Mouse (Mus musculus) left cerebral cortex, postnatal 14 days (tissue): ENCODE measurements around the gene Fam234b. TPM values are rescaled to one million over a fixed set of nuclear protein-coding genes. Genes with fewer than 3 reads are reported as not detected.

Source experiments
- DNase-seq, 2 experiments: peaks; one replicate each; pipeline ENCODE4 v3.0.0; 2021 to 2022; ENCODE audit warnings: low spot score in 2 of 2, mixed read lengths in 1 of 2
- intact Hi-C: fragments of 180-260 bp; cut with DNase I; formaldehyde crosslinking; loops from one replicate; pipeline ENCODE4 v1.15.1; 2025
- total RNA-seq, 2 experiments: library from RNA; stranded (reverse); gene quantifications; 2 replicates each; pipeline ENCODE4 v1.2.3; 2021

The Fam234b gene
- total RNA-seq, 2 experiments from 2014 or later: 118 to 124 TPM

DNA sequence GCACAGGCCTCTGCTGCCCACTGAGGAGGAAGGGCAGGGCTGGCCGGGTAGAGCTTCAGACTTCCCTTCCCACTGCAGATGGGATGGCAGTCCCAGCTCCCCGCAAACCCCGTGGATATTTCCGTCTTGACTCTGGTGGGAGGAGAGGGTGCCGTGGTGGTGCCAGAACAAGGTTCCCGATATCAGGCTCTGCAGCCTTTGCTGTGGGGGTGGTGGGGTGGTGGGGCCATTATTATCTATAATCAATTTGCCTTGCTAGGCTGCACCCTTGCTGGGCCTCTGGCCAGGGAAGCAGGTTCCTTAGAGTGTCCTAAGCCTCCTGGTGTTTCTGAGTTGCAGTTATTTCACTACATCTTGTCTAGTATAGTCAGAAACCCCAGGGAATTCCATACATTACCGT is 13.4 kb downstream of the Fam234b start:
- intact Hi-C loops: no loop called here
- DNase-seq: no peak

- DNase-seq: no peak
- intact Hi-C loops: no loop called here
Measured at GRCm38 (mm10) chr6:135212666-135213065, 14.9 kb downstream of the Fam234b start.

- intact Hi-C loops: no loop called here
- DNase-seq: no peak
Measured at GRCm38 (mm10) chr6:135218330-135218729, 20.6 kb downstream of the Fam234b start.

GRCm38 (mm10) chr6:135219916-135220315 is 22.1 kb downstream of the Fam234b start:
- intact Hi-C loops: no loop called here
- no peak for DNase-seq

DNA sequence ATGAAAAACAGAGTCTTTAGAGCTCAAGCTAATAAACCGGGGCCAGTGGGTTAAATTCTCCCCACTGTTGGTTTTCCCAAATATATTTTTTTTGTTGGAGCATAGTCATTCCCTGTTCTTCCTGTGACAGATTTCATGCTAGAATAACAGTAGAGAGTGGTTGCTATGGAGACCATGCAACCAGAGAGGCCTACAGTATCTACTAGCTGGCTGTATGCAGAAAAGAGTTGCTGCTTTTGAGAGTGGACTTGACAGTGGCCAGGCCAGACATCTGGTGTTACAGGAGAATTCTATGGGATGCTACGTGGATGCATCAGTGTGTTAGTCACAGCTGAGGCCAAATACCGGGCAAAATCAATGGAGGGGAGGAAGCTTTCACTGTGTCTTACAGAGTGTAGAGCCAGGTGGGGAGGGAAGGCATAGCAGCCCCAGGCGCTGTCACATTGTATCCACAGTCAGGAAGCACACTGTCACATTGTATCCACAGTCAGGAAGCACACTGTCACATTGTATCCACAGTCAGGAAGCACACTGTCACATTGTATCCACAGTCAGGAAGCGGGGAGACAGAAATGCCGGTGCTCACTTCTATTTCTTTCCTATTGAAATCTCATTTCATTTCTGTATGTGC is 26.1 kb downstream of the Fam234b start:
- DNase-seq: peak in 1 of 2 experiments; percentile 73
- intact Hi-C loops: no loop called here

GRCm38 (mm10) chr6:135228465-135228941 is 30.7 kb downstream of the Fam234b start:
- intact Hi-C loops: no loop called here
- DNase-seq: peak in 1 of 2 experiments; percentile 41

GRCm38 (mm10) chr6:135230586-135230985 is 32.8 kb downstream of the Fam234b start:
- DNase-seq: no peak
- intact Hi-C loops: loop anchor here (5.0 kb wide), 1 partner anchor 78 kb away; no protein-coding TSS in a partner anchor

GRCm38 (mm10) chr6:135232443-135233182 is 34.8 kb downstream of the Fam234b start:
- peak; percentile 62 to 82 for DNase-seq
- intact Hi-C loops: loop anchor here (5.0 kb wide), 1 partner anchor 80 kb away; no protein-coding TSS in a partner anchor

GRCm38 (mm10) chr6:135235742-135236141 is 38.0 kb downstream of the Fam234b start:
- intact Hi-C loops: no loop called here
- DNase-seq: no peak

DNA sequence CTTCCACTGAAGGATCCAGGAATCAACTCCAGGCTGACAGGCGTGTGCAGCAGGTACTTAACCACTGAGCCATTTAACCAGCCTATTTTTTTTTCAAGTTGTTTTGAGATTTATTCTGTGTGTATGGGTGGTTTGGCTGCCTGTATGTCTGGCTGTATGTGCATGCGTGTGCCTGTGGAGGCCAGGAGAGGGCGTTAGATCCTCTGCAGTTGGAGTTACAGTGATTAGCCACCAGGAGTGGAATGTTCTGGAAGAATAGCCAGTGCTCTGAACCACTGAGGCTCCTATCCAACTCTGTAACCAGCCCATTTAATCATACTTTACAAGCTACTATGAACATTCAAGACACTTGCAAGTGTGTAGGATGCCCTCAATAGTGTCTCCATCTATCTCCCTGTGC is 38.8 kb downstream of the Fam234b start:
- no peak for DNase-seq
- intact Hi-C loops: no loop called here

GRCm38 (mm10) chr6:135237326-135237725 is 39.5 kb downstream of the Fam234b start:
- intact Hi-C loops: no loop called here
- DNase-seq: no peak

DNA sequence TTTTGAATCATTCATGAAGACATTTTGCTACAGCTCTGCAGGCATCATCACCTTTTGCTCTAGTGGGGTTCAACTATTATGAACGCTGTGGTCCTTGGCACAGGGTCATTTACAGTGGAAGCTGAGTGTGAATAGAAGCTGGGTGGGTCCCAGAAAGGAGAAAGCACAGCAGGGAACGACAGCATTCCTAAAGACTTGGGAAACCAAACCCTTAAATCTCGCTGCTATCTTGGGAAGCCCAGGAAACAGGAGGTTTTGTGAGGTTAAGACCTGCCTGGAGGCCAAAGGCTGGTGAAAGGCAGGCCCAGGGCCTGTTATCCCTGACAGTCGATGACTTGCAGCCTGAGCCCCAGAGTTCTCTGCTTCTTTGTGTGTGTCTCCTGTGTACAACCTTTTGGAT is 40.4 kb downstream of the Fam234b start:
- intact Hi-C loops: no loop called here
- DNase-seq: no peak

DNA sequence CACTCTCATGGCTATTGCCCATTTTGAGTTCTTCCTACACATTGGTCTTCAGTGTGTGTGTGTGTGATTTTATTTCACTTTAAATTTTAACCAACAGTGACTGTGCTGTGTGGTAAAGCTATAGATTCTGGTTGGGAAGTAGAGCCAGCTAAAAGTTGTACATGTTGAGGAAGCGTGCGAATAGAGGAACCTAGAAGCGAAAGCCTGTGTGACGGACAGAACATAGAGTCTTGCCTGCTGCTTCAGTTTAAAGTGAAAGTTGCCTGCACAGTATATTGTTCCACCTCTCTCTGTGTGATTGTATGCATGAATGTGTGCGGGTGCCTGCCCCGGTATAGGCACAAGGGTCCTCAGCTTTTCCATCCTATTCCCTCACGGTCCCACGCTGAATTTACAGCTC is 42.6 kb downstream of the Fam234b start:
- DNase-seq: no peak
- intact Hi-C loops: loop anchor here (10.0 kb wide), 1 partner anchor 156 kb away; no protein-coding TSS in a partner anchor

DNA sequence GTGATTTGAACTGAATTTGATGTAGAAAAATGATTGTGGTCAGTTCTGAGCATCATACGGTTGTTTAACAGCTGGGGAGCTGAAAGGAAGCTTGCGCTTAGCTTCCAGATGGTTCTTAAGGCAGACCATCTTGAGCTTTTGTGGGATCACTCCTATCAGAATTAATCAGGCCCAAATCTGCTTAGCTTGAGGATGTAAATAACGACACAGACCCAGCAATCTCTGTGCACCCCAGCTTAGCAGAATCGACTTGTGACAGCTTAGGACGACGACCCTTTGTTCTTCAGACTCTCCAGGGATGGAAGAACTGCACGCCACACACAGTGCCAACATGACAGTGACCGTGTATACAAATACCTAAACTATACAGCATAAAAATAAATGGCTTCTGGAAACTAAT is 47.8 kb downstream of the Fam234b start:
- intact Hi-C loops: loop anchor here (10.0 kb wide), 1 partner anchor 161 kb away; no protein-coding TSS in a partner anchor

DNA sequence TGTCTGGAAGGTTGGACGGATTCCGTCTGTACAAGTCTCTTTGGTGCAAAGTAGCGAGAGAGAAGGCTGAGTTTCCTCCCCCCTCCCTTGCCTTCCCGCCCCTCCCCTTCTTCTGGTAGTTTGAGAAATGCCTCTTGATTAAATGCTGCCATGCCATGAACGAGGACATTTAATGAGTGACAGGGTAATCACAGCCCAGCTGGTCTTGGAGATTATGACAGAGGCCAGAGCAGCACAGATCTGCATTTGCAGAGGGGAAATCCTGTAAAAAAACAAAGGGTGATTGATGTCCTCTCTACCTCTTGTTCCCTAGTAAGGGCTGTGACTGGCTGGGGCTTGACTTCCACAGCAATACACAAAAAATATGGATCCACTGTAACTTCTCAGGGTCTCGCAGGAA is 50.1 kb downstream of the Fam234b start:
- intact Hi-C loops: loop anchor here (2.0 to 10.0 kb wide), 2 partner anchors 129 to 163 kb away; no protein-coding TSS in a partner anchor
- DNase-seq: no peak

More for the DNA sequence above, 47.8 kb downstream of the Fam234b start:
- no peak for DNase-seq

- intact Hi-C loops: loop anchor here (2.0 to 10.0 kb wide), 2 partner anchors 127 to 165 kb away; no protein-coding TSS in a partner anchor
- DNase-seq: peak; percentile 70 to 80
Measured at GRCm38 (mm10) chr6:135249846-135250531, 52.2 kb downstream of the Fam234b start.

- intact Hi-C loops: no loop called here
- DNase-seq: no peak
Measured at GRCm38 (mm10) chr6:135250926-135251699, 53.3 kb downstream of the Fam234b start.

DNA sequence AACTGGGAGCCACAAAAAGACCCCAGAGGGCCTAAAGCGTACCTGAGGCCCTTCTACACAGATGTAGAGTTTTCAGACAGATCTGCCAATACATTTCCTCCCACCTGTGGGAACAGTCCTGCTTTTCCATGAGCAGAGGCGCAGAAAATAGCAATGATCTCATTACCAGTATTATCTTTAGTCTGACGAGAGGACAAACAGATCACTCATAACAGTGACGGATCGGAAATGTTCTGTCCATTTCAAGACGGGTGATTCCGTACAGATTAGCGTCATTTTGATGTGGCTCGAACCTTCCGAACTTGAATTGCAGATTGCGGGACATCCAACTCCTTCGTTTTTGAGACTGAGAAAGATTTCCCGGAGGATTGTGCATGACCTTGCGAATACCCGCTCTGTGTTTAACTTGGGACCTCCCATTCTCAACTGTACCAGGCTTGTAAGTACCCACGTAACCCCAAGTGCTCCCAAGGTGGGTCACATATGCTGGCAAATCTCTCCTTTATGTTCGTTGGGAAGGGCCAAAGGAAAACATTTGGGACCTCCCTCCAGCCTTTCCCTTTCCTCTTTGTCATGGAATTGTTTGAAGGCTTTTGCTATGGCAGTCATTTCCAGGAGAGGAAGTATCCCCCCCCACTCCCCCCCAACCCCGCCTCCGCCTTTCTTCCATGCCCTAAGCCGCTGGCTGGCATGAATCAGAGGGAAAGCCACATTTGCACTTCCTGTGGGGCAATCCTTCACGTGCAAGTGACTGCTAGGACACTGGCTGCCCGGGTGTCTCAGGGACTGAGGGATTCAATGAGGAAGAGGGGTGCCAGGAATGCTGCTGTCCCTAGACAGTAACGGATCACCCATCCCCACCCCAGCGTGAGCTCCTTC is 54.3 kb downstream of the Fam234b start:
- intact Hi-C loops: no loop called here
- no peak for DNase-seq
